Mouse (Mus musculus): ENCODE measurements around the gene Tm9sf4.

DNA sequence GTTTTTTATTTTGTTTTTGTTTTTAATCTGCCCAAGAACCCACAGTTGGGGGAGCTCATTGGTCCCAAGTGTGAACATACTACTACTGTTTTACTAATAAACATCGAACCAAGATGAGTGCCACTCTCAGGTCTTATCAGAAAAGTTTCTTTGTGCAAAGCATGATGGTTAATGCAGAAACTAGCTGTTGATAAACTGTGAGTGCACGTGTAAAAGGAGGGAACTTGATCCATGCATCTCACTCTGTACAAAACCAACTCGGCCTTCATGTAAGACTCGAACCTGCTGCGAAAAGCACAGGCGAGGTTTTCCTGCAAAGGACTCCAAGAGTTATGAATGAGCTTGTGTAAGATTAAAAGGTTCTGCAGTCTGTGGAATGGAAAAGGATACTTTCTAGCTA is 41.6 kb upstream of the Tm9sf4 start:
- no peak for TF ChIP-seq GATA1 (IDR thresholded peaks at IDR 0.05; ENCODE audit: low read length)
- TF ChIP-seq TAL1 (IDR thresholded peaks at IDR 0.05; ENCODE audit: low read length) = no peak
